Mouse (Mus musculus) stomach, postnatal 0 days (tissue): Measurements from ENCODE around the gene Abi3bp.

Experiments used
- CTCF ChIP-seq: IDR thresholded peaks from 2 replicates; pipeline ENCODE4 v1.5.1; 2016; ENCODE audit warnings: antibody characterized with exemption, low read depth, mild to moderate bottlenecking, moderate library complexity
- EP300 ChIP-seq: optimal IDR thresholded peaks from 2 replicates; pipeline ENCODE3; 2016; ENCODE audit warnings: antibody characterized with exemption

DNA sequence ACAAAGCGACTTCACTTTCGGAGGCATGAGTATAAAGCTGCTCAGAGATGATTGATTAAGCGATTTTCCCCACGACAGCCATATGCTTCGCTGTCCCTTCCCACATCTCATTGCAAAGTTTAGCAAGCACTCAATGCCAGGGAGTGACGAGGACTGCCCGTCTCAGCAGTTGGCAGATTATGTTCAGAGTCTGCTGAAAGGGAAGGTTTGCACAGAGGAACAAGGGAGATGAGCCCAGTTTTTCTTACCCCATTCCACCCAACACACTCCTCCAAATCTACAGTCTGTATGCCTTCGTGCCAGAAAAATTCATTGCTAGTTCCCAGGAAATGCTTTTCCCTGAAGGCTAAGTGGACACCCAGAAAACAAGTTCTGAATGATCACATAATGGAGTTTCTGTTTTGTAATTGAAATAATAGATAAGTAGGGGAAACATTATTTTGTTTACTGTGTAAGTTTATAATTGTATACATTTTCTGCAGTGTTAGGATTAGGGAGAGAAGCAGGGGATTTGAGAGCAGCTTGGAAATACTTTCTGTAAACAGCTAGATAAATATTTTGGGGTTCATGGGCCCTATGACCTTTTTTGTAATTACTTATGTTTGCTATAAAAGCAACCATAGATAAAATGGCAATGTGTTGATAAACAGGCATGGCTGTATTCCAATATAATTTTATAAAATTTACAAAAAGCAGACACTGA, 19.5 kb upstream of the Abi3bp start:
- no peak for TF ChIP-seq CTCF
- no peak for TF ChIP-seq EP300
